Mouse (Mus musculus) erythroid progenitor cell, adult 5-6 weeks (primary cell): ENCODE results near the gene Actr2. TPM values are rescaled to one million over a fixed set of nuclear protein-coding genes. Genes with fewer than 3 reads are reported as not detected.
A peak's percentile ranks its signal among the peaks of the same experiment; 100 is the strongest.
"Not testable (repeated sequence)": the region's sequence is repeated elsewhere in the genome, so short reads cannot be mapped to it uniquely, and the experiment has no call there.

Experiments used
- ATAC-seq: replicated peaks from 2 replicates; pipeline ENCODE4 v1.8.0; 2016; ENCODE audit warnings: moderate number of reproducible peaks, mild to moderate bottlenecking, moderate TSS enrichment, inconsistent platforms; ENCODE audit not compliant: poor library complexity, low FRiP score, severe bottlenecking
- total RNA-seq, 2 experiments: library from RNA; stranded (forward) in 1 of 2; stranded (reverse) in 1 of 2; fragments of 150-400 nt in 1 of 2; fragments of 186-747, 209-891 nt in 1 of 2; gene quantifications; 2 replicates each; pipeline versions ENCODE4 v1.2.3 to v1.2.4; 2015 to 2017; ENCODE audit warnings: low replicate concordance in 2 of 2

Actr2 gene
- total RNA-seq, 2 experiments from 2014 or later, result 74.9 to 109 TPM

DNA sequence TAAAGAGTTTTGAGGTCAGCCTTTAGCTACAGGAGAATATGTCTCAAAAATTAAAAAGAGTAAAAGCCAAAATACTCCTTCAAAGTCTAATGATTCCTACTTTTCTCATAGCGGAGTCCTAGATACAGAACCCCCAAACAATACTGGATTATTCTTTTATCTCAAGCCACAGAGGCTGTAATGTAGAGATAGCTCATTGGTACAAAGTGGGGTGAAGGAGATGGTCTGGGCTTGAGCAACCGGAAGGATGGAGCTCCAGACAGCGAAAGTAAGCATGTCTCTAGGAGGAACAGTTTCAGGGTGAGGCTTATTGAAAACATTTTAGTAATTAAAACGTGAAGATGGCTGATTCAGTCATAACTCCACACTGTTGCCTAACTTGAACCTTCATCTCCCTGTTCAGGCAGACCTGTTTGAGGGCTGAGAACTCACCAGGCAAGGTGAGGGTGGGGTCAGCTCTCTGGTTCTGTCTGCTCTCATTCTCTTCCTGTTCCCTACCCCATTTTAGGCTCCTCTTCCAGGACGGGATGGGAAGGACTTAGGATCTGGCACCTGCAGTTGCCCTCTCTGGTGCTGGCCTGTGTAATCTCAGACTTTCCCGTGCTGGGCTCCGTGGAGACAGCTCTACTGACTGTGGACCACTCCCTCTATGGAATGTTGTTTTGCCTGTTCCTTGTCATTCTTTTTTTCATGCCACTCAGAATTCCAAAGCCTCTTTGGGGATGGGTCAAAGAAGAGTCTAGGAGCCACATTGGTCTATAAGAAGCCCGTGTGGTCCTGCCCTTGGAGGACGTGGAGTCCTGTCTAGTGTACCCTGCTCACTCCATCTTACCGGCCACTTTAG is 14.2 kb upstream of the Actr2 start:
- no peak for ATAC-seq

DNA sequence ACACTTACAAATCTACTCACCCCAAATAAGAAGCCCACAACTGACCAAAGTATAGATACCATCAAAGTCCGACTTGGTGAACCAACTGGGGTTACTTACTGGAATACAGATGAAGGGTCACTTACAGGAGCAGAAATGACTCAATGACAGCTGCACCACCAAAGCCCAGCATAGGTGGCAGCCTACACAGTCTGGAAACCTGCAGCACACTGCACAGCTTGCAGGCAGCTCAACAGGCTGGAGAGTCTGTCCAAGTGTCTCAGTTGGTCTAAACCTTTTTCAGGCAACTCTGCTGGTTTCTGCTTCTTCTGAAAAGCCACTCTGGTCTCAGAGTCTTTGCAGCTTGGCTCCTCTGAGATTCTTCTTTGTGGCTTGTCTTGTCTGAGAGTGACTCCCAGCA is 12.7 kb upstream of the Actr2 start:
- ATAC-seq, result no peak

DNA sequence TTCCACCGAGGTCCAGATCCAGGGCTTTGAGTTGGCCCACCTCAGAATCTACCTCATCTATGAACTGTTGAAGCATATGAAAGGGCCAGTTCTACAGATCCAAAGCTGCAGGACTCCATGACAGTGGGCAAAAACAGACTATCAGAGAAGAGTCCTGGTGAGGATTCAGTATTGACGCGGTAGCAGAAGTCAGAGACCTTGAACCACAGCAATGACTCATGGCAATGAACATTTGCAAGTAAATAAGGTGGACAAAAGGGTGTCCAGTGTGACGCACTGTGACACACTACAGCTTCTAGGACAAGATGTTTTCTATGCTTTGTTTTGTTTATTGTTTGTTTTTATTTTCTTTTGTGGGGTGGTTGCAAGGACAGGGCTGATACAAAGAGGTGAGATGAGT is 4.0 kb upstream of the Actr2 start:
- no peak for ATAC-seq

DNA sequence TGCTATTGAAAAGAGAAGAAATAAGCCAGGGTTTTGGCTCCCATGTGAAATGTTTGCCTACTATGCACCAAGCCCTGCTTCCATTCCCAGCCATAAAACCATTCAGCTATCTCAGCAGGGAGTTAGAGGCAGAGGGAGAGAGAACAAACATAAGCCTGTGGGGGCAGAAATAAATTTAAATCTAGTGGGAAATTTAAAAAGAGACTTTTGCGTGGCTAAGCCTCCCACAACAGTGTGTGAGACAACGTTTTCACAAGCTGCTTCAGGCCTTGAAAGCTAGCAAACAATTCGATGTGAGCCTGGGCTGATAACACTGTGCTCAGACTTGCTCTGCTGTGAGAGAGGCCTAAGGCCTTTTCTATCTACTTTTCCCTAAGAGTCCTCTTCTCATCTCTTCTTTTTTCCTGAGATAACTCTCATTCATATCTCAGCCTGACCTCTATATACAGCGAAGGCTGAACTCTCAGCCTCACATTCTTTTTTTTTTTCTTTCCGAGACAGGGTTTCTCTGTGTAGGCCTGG is 3.4 kb upstream of the Actr2 start:
- ATAC-seq, result no peak

DNA sequence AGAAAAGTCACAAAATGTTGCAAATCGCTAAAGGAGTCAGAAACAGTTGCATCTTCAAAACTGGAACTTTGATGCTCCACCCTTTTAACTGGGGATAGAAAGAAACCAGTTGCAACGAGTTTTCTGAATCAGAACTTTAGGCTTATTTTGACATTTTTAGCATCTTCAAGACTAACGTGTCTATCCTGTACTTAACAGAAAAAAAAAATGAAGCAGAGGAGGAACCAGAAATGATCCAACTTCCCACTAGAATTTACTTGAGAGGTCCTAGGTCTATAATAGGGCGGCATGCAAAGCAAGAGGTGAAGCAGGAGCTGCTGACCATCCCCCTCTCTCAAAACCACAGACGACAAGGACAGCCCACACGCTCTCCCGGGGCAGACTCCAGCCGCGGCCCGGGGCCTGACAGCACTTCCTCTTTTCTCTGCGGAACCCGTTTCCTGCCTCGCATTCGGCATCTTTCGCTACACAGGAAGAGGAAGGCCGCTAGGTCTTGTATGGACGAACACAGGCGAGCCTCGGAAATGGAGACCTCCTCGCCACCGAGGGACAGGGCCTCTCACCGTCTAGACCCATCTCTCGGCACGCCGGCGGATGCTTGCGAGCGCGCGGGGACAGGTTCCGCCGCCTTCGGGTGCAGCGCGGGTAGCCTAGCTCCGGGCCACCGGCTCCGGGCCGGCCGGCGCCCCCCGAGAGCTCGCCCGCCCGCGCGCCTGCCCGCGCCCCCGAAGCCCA is 540 bp downstream of the Actr2 start:
- ATAC-seq, result peak; percentile 36

DNA sequence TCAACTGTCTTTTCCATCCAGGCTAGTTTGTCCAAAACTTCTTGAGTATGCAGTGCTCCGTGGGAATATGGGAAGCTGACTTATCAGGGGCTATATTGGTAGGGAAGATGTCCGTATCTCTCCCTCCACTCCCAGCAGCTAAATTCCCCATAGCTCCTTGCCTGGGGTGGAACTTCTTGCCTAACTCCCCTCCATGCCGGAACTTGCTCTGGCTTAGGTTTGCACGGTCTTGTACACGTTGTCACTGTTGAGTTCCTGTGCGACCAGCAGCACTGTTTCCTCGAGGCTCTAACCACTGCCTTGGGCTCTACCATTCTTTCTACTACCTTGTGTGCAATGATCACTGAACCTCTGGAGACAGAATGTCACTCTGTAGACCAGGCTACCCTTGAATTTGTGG is 4.6 kb downstream of the Actr2 start:
- ATAC-seq, result no peak

DNA sequence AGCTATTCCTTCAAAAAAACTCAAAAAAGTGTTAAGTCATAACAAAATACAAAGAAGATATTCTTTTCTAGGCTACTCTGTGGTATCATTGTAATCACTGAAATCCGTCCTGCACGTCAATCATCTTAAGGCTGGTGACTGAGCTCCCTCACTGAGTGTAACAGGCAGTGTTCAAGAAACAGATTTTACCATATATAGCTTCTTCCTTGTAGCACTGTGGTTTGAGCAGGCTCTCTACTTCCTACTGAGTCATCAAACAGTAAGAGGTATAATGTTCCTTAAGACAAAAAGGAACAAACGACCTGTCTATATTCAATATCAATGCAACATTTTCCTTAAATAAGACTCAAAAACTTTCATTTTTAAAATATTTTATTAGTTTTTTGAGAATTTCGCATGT is 5.0 kb downstream of the Actr2 start:
- ATAC-seq, result no peak

DNA sequence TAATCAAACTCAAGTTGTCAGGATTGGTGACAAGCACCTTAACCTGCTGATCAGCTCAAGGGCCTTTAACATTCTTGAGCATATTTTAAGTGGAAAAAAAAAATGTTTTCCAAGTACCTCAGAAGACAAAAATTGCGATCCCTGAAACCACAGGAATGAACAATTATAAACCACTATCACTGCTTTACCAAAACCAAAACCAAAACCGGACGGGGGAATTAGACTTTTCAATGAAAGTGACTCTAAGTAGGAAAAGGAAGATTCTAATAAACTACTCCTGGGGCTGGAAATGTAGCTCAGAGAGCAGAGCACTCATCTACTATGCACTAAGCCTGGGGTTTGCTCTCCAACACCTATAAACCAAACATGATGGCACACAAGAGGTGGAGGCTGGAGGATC is 5.8 kb downstream of the Actr2 start:
- no peak for ATAC-seq

DNA sequence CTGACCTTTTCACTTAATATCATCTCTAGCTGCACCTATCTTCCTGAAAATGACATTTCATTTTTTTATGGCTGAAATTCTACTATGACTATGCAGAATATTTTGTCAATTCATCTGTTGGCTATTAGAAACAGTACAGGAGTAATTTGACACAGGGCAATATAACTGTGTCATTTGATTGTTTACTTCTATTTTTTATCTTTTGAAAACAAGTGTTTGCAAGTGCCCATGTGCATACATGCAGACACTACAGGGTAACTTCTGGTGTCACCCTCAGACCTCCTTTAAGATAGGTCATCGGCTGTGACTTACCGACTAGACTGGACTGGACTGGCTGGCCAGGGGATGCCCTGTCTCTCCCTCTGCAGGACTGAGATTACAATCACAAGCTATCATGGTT is 8.8 kb downstream of the Actr2 start:
- peak; percentile 76 for ATAC-seq

DNA sequence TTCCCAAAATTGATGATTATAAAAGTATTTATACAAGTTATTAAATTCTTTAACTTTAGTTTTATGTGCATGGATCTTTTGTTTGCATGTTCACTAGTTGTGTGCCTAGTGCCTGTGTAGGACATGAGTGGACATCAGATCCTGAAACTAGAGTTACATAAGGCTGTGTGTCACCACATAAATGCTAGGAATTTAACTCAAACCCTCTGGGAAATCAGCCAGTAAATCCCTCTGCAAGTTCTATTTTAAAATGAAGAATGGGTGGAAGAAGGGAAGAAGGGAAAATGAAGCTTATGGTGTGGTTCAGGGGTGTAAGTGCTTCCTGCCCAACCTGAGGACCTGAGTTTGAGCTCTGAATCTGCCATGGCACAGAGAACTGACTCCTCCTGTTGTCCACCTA is 26.4 kb downstream of the Actr2 start:
- no peak for ATAC-seq

DNA sequence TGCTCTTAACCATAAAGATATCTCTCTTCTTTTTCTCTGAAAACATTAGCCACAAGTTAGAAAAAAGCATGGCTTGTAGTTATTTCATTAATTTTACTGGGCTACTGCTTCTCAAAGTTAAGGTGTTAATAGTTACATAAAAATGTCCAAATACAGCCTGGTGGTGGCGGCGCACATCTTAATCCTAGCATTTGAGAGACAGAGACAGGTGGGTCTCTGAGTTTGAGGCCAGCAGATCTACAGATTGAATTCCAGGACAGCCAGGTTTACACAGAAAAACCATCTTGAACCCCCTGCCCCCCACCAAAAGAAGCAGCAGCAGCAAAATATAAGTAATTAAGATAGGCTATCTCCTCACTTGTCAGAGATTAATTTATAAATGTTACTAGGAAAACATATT is 27.1 kb downstream of the Actr2 start:
- ATAC-seq, result no peak

DNA sequence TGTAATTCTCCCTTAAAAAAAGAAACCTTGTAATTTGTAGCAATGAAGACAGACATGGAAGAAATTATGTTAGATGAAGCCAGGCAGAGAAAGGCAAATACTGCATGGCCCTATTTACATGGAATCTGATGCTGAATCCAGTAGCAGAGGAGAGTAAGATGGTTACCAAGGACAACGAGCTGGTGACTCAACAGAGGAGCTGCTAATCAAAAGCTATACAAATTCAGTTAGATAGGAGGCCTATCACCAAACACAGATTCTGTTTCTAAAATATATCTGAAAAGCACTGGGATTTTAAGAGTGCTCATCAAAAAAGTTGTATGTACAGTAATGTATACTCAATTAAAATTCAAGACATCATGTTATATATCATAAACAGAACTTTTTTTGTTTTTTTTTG is 37.3 kb downstream of the Actr2 start:
- no peak for ATAC-seq

DNA sequence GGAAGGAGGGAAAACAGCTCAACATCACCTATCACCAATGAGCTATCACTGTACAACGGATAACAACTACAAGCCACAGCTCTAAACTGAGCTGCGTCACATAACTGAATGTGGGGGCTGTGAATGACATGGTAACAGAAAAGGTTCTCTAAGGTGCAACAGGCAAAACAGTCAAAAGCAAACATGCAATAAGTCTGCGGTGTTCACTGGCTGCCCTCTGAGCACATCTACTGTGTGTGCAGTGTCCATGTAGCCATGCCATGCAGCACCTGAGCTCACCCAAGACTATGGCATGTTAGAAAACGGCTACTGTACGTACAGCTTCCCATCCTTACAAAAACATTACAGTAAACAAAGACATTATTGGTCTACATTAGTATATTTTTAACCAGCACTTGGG is 39.9 kb downstream of the Actr2 start:
- no peak for ATAC-seq

DNA sequence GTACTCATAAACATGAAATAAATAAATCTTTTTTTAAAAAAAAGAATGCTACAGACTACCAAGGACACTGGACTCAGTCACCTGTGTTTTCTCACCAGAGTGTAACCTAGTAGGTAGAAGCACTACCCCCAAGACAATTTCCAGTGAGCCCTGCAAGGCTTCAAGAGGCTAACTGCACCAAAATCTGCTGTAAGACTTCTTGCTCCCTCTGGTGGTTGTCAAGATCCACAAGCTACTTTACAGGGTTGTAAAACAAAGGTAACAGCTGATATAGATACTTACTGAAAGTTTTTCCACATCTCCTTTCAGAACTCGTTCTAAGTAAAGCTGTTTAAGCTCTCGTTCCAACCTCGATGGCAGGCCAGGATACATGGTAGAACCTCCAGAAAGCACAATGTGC is 40.5 kb downstream of the Actr2 start:
- no peak for ATAC-seq

DNA sequence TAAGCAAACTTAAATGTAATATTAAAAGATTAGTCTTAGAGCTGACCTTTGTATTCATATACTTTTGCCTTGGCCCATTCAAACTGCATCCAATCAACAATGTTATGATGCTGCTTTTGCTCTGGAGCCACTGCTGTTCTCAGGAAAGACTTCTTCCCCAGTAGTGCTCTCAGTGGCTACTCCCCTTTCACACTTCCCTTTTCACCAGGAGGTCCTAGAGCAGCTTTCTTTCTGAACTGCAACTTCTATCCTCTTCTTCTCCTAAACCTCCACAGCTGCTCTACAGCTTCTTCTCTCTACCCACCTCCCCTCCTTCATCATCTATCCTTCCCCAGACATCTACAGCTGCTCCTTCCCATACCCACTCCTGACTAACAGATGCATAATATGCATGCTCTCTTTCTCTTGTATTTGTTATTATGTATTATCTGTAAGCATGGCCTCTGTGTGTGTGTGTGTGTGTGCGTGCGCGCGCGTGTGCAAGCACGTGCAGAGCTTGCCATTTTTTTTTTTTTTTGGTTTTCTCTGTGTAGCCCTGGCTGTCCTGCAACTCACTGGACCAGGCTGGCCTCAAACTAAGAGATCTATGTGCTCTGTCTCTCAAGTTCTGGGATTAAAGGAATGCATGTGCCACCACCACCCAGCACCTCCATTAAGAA is 44.2 kb downstream of the Actr2 start:
- no peak for ATAC-seq

DNA sequence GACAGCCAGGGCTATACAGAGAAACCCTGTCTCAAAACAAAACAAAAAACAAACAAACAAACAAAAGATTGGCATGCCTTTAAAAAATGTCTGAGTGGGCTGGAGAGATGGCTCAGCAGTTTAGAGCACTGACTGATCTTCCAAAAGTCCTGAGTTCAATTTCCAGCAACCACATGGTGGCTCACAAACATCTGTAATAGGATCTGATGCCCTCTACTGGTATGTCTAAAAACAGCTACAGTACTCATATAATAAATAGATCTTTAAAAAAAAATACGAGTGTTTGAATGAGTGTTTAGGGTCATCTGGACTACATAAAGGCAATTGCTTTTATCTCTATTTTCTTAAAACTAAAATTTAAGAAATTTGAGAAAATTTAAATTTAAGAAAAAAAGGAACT is 45.2 kb downstream of the Actr2 start:
- ATAC-seq, result no peak

DNA sequence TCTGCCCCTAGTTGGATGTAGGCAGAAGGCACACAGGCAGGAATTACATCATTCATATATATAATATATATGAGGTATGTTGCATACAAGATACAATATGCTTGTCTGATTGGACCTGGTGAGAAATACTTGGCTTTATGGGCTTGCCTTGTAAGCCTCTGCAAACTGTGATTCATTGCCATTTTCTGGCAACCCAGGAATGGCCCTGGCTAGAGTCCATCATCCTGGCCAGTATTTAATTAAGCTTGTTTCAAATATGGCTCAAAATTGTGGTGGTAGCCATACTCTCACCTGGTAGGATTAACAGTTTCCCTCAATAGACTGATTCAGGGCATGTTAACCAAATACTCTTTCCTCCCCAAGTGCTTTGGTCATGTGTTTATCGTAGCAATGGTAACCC is 46.6 kb downstream of the Actr2 start:
- ATAC-seq, result no peak

DNA sequence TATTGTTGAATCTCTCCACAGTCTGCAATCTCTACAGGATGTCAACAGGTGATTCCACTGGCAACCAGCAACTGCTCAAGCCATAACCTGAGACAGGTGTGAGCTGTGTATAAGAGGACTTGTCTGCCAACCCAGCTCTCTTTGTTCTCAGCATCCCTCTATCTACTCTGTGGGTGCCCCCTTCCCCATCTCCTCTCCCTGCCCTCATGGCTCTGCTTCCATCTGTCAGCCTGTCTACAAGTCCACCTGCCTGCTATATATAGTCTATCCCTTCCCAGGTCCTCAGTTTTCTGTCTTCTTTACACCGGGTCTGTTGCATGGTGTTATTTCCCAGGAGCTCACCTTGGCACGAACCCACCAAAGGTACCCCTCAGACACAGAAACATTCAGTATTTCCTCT is 47.8 kb downstream of the Actr2 start:
- ATAC-seq, result no peak

DNA sequence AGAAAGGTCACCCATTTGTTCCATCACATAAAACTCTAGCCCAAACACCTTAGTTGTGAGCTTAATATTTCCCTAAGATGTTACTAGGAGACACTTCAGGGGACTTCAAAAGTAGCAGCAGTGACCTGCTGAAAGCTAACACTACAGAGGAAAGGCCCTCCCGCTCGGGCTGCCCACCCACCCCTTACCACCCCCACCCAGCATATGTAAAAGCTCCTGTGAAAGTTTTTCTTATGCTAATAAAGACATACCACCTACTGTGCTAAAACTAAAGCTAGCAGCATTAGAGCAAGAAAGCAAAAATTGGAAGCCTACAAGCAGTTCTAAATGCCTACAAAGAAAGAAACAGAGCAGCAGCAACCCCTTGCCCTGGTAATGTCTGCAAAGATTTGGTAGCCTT is 48.6 kb downstream of the Actr2 start:
- ATAC-seq, result not testable (repeated sequence)

DNA sequence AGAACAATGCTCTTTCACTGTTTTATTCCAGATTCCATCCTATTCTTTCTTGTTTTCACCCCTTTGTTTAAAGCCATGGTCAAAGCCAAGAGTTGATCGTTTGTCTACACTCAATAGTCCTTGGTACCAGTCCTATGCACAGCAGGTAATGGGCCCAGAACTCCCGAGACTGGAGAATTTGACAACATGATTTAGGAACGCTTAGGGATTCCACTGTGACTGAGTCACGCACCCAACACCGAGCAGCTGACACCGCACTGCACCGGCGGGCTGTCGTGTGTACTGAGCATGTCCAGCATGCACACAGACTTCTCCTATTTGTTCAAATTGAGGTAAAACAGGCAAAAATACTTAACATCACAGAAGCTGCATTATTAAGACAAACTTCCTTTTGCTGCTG is 49.9 kb downstream of the Actr2 start:
- not testable (repeated sequence) for ATAC-seq

DNA sequence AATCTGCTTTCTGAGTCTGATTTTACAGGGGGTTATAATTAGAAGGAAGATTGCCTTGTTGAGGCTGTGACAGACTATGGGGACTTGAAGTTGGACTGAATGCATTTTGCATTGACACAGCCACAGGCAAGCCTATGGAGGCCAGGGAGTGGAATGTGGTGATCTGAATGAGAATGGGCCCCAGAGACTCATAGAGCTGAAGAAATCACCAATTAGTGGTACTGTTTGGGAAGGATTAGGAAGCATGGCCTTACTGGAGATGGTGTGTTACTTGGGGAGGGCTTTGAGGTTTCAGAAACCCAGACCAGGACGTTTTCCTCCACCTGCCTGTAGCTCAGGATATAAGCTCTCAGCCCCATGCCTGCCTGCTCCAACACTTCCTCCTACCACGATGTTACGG is 53.0 kb downstream of the Actr2 start:
- no peak for ATAC-seq
